Mouse (Mus musculus): Measurements from ENCODE around the gene Gzf1. TPM values are rescaled to one million over a fixed set of nuclear protein-coding genes. Genes with fewer than 3 reads are reported as not detected.

Gzf1 gene
- polyA plus RNA-seq, 1 experiment from 2014 or later: 17.9 TPM

DNA sequence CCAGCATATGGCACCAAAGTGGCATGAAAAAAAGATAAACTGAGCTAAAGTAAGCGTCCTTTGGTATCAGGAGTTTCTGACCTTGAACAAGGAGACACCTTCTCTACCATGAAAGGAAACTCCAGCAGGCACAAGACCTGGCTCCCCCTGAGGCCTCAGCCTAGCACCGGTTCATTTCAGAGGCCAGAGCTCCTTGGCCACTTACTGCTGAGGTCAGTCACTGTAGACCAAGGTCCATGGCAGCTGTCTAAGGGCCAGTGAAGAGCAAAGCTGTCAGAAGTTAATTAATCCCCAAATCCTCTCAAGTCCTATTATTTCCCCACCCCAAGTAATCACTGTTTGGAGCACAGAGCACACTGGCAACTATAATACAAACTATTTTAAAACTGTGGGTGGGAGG lies 36.2 kb downstream of the Gzf1 start:
- H3K4me3 ChIP-seq (ENCODE audit: low read depth, low read length): no peak overlapping the region
- H3K27me3 ChIP-seq (replicated peaks; ENCODE audit: control insufficient read depth, insufficient read depth, low read length): no peaks in the 10 kb centered on the region
- no peaks in the 10 kb centered on the region for H3K4me1 ChIP-seq (replicated peaks; ENCODE audit: control insufficient read depth, insufficient read depth, low read length)
- H3K9me3 ChIP-seq (ENCODE audit: control insufficient read depth, low read length): no peaks in the 10 kb centered on the region
- WGBS: 77% methylated on average over 2 of the region's 2 CpGs
- H3K9ac ChIP-seq (ENCODE audit: low read length): no peak overlapping the region
- no peak for DNase-seq (ENCODE audit: low spot score)
- no peak overlapping the region for H3K27ac ChIP-seq (ENCODE audit: low read depth)
- H3K4me2 ChIP-seq (ENCODE audit: low read length): no peak overlapping the region
- 0 out of 2 replicates have a peak, but pooled peaks cover 3% of the 10 kb centered on the region for H3K36me3 ChIP-seq (ENCODE audit: control insufficient read depth, insufficient read depth, low read length)
- ATAC-seq (replicated peaks; ENCODE audit: low FRiP score, low TSS enrichment, low read depth): no peak

DNA sequence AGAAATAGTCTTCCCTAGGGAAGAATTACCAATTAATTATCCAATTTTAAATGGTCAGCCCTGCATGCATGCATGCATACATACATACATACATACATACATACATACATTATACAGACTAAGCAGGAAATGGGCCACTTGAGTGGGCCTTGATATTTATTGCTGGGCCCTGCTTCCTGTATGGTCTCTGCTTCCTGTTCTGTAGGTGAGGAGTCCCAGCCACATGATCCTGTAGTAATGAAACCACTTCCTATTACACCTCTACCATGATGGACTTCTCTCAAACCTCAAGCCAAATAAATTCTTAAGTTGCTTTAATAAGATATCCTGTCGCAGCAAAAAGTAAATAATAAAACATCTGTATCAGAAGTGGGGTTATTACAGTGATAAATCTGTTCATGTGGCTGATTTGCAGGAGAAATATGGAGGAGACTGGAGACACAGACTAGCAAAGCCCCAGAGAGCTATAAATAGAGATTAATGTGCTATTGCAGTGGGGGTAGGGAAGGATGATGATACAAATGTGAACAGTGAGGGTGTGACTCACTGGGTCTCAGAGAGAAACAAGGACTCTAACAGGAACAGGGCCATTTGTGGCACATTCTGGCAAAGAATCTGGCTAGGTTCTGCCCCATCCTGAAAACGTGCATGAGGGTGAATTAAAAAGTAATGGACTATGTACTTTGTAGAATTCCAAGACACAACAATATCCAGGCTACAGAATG lies 38.6 kb downstream of the Gzf1 start:
- Histone ChIP-seq H3K9ac (ENCODE audit: low read length) (no peak overlapping the region), H3K4me2 (ENCODE audit: low read length) (no peak overlapping the region), H3K27me3 (replicated peaks; ENCODE audit: control insufficient read depth, insufficient read depth, low read length) (no peaks in the 10 kb centered on the region), H3K27ac (ENCODE audit: low read depth) (no peak overlapping the region), H3K4me3 (ENCODE audit: low read depth, low read length) (no peak overlapping the region), H3K9me3 (ENCODE audit: control insufficient read depth, low read length) (no peaks in the 10 kb centered on the region), H3K36me3 (ENCODE audit: control insufficient read depth, insufficient read depth, low read length) (no peaks in the 10 kb centered on the region), H3K4me1 (replicated peaks; ENCODE audit: control insufficient read depth, insufficient read depth, low read length) (no peaks in the 10 kb centered on the region)
- ATAC-seq (replicated peaks; ENCODE audit: low FRiP score, low TSS enrichment, low read depth) (no peak), DNase-seq (ENCODE audit: low spot score) (no peak)
- WGBS: 70% methylated on average over 2 of the region's 2 CpGs

DNA sequence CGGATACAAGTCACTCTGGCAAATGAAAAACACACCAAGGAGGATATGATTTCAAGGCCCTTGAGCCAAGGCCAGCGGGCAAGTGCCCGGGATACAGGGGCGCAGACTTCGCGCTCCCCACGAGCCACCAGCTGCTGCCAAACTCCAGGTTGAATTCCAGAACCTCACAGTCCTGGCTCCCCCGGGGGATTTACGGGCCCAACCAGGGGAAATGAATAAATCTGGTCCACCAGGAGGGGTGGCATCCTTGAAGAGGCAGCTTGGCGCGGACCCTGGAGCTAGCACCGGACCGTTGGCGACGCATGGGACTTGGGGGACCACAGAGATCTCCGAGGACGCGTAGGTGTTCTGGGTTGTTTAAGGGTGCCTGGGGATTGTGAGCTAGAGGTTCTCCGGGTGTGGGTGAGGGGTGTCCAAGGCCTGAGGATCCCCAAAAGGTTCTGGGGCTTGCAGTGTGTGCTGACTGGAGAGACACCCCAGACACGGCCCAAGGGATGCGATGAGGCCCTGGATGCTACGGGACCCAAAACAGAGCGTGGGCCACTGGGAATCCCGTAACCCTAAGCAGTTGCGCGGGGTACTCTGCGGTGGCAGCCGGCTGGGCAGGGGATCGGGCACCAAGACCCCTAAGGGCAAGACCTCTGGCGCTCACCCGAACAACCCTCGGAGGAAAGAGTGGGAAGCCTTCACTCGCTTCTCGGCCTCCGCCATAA lies 50.9 kb downstream of the Gzf1 start:
- ATAC-seq (replicated peaks; ENCODE audit: low FRiP score, low TSS enrichment, low read depth) (peak; percentile 77), DNase-seq (ENCODE audit: low spot score) (peak; percentile 74)
- WGBS: under 1% methylated on average over 35 of the region's 35 CpGs
- Histone ChIP-seq H3K4me2 (ENCODE audit: low read length) (peak overlapping the region; percentile 80), H3K9ac (ENCODE audit: low read length) (peak overlapping the region; percentile 69), H3K9me3 (ENCODE audit: control insufficient read depth, low read length) (peaks cover 3% of the 10 kb centered on the region; the same call in 1 of the 2 replicates), H3K4me1 (replicated peaks; ENCODE audit: control insufficient read depth, insufficient read depth, low read length) (peaks cover 3% of the 10 kb centered on the region; the same call in 1 of the 2 replicates), H3K4me3 (ENCODE audit: low read depth, low read length) (peak overlapping the region; percentile 63), H3K27me3 (replicated peaks; ENCODE audit: control insufficient read depth, insufficient read depth, low read length) (no peaks in the 10 kb centered on the region), H3K27ac (ENCODE audit: low read depth) (no peak overlapping the region), H3K36me3 (ENCODE audit: control insufficient read depth, insufficient read depth, low read length) (no peaks in the 10 kb centered on the region)

DNA sequence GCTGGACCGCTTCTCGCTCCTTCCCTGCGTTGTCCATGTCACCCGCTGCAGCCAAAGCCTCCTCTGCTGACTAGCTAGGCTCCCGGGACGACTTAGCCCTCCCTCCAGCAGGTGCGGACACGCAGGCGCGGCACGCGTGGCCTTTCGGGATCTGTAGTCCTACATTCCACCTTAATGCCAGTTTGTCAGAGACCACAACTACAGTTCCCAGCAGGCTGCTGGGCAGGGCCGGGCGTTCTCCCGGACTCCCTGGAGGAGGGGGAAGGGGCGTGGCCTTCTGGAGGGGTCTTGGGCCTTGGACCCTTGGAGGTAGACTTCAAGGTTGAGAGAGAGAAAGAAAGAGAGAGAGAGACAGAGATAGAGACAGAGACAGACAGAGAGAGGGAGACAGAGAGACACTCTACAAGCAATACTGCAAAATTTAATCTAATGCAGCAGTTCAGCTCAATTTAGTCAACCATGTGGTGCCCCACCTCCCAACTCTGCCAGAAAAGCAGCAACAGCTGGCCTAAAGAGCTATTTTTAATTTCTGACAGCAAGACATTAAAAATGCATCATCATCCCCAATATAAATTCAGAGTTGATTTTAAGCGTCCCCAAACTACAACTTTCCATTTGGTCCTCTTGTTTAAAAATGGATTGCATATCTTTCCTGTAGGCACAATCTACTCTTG lies 51.6 kb downstream of the Gzf1 start, which contains the start of gene Napb:
Gene Napb, minus strand, starts transcription at position 141 of the 674 bp plus-strand sequence.
- H3K27ac ChIP-seq (ENCODE audit: low read depth): no peak within 1 kb of the TSS
- peak within 1 kb of the TSS; percentile 69 for H3K9ac ChIP-seq (ENCODE audit: low read length)

More for the DNA sequence above, 51.6 kb downstream of the Gzf1 start, which contains the start of gene Napb:
- Histone ChIP-seq H3K27me3 (replicated peaks; ENCODE audit: control insufficient read depth, insufficient read depth, low read length) (no peaks in the 10 kb centered on the region), H3K9me3 (ENCODE audit: control insufficient read depth, low read length) (peaks cover 3% of the 10 kb centered on the region; the same call in 1 of the 2 replicates), H3K4me2 (ENCODE audit: low read length) (peak within 1 kb of the TSS; percentile 80), H3K4me3 (ENCODE audit: low read depth, low read length) (peak within 1 kb of the TSS; percentile 63), H3K4me1 (replicated peaks; ENCODE audit: control insufficient read depth, insufficient read depth, low read length) (peaks cover 3% of the 10 kb centered on the region; the same call in 1 of the 2 replicates), H3K36me3 (ENCODE audit: control insufficient read depth, insufficient read depth, low read length) (no peaks in the 10 kb centered on the region)
- peak; percentile 89 for DNase-seq (ENCODE audit: low spot score)
- 4% methylated on average over 18 of the region's 18 CpGs for WGBS
- ATAC-seq (replicated peaks; ENCODE audit: low FRiP score, low TSS enrichment, low read depth): peak; percentile 100

Other genes starting within 250 kb of the Gzf1 start
- gene Cd93, start 237.5 kb upstream of the Gzf1 start, polyA plus RNA-seq (2014; fragmentation: Nextera tagmentation; extraction: Ambion mirVana): 10.4 and 10.6 TPM in 2 replicates
- 88.9 and 104 TPM in 2 replicates for gene Nxt1, start 8.4 kb upstream of the Gzf1 start, polyA plus RNA-seq (2014; fragmentation: Nextera tagmentation; extraction: Ambion mirVana)
- 5.5 and 7.6 TPM in 2 replicates for gene Napb, start 51.4 kb downstream of the Gzf1 start, polyA plus RNA-seq (2014; fragmentation: Nextera tagmentation; extraction: Ambion mirVana)
- gene Cstl1, start 69.3 kb downstream of the Gzf1 start, polyA plus RNA-seq (2014; fragmentation: Nextera tagmentation; extraction: Ambion mirVana): not detected in 2 replicates
- gene Cst11, start 90.5 kb downstream of the Gzf1 start, polyA plus RNA-seq (2014; fragmentation: Nextera tagmentation; extraction: Ambion mirVana): not detected in 2 replicates
- not detected in 2 replicates for gene 8030411F24Rik, start 101.0 kb downstream of the Gzf1 start, polyA plus RNA-seq (2014; fragmentation: Nextera tagmentation; extraction: Ambion mirVana)
- 0.36 and 0.49 TPM in 2 replicates for gene Cst12, start 108.3 kb downstream of the Gzf1 start, polyA plus RNA-seq (2014; fragmentation: Nextera tagmentation; extraction: Ambion mirVana)
- gene Cst8, start 117.8 kb downstream of the Gzf1 start, polyA plus RNA-seq (2014; fragmentation: Nextera tagmentation; extraction: Ambion mirVana): not detected in 2 replicates
- not detected in 2 replicates for gene Cst13, start 139.1 kb downstream of the Gzf1 start, polyA plus RNA-seq (2014; fragmentation: Nextera tagmentation; extraction: Ambion mirVana)
- gene Cst9, start 154.1 kb downstream of the Gzf1 start, polyA plus RNA-seq (2014; fragmentation: Nextera tagmentation; extraction: Ambion mirVana): not detected in 2 replicates
- gene 9230104L09Rik, start 184.0 kb downstream of the Gzf1 start, polyA plus RNA-seq (2014; fragmentation: Nextera tagmentation; extraction: Ambion mirVana): not detected in 2 replicates
- gene Cst3, start 194.7 kb downstream of the Gzf1 start, polyA plus RNA-seq (2014; fragmentation: Nextera tagmentation; extraction: Ambion mirVana): 404 and 423 TPM in 2 replicates

Measured in intestine, embryonic 14.5 days (tissue).